Mouse (Mus musculus) heart, embryonic 14.5 days (tissue): Measurements from ENCODE around the gene Retreg1. TPM values are rescaled to one million over a fixed set of nuclear protein-coding genes. Genes with fewer than 3 reads are reported as not detected.

ENCODE experiments used
- ATAC-seq: fragments of 200-750 bp; cut with Nextera tagmentation; 2 replicates; pipeline ENCODE4 v1.8.0; 2017; ENCODE audit warnings: low read depth, moderate TSS enrichment; ENCODE audit not compliant: insufficient number of reproducible peaks, insufficient read depth, low FRiP score
- H3K27ac ChIP-seq, 2 experiments: fragments of 200-500 bp in 1 of 2; fragments of 300-500 bp in 1 of 2; sonication (generic) in 1 of 2; replicated peaks in 1 of 2; 2 replicates each; pipeline ENCODE4 v1.5.1; 2012 to 2014; ENCODE audit warnings: low read depth in 2 of 2, low read length in 2 of 2, control low read depth in 1 of 2, mild to moderate bottlenecking in 1 of 2, mixed read lengths in 1 of 2; ENCODE audit not compliant: control insufficient read depth in 1 of 2, insufficient read depth in 1 of 2
- H3K27me3 ChIP-seq: fragments of 300-500 bp; sonication (generic); 2 replicates; pipeline ENCODE4 v1.6.1; 2014; ENCODE audit warnings: mild to moderate bottlenecking, low read length, control low read depth; ENCODE audit not compliant: control insufficient read depth, insufficient read depth
- H3K36me3 ChIP-seq: fragments of 300-500 bp; sonication (generic); 2 replicates; pipeline ENCODE4 v1.6.1; 2014; ENCODE audit warnings: mild to moderate bottlenecking, control low read depth, low read length, mixed read lengths; ENCODE audit not compliant: control insufficient read depth, insufficient read depth
- H3K4me1 ChIP-seq, 2 experiments: fragments of 200-500 bp in 1 of 2; fragments of 300-500 bp in 1 of 2; sonication (generic) in 1 of 2; 2 replicates each; pipeline ENCODE4 v1.6.1; 2012 to 2014; ENCODE audit warnings: low read length in 2 of 2, control low read depth in 1 of 2, mixed read lengths in 1 of 2; ENCODE audit not compliant: control insufficient read depth in 2 of 2, insufficient read depth in 2 of 2
- H3K4me2 ChIP-seq: fragments of 300-500 bp; sonication (generic); 2 replicates; pipeline ENCODE4 v1.6.1; 2014; ENCODE audit warnings: mild to moderate bottlenecking, low read length
- H3K4me3 ChIP-seq, 2 experiments: fragments of 200-500 bp in 1 of 2; fragments of 300-500 bp in 1 of 2; sonication (generic) in 1 of 2; 2 replicates each; pipeline ENCODE4 v1.5.1; 2012 to 2014; ENCODE audit warnings: low read length in 2 of 2, mild to moderate bottlenecking in 2 of 2, control low read depth in 1 of 2, low read depth in 1 of 2, moderate library complexity in 1 of 2; ENCODE audit not compliant: control insufficient read depth in 1 of 2, insufficient read depth in 1 of 2
- H3K9ac ChIP-seq: fragments of 300-500 bp; sonication (generic); 2 replicates; pipeline ENCODE4 v1.6.1; 2014; ENCODE audit warnings: mild to moderate bottlenecking, low read length
- H3K9me3 ChIP-seq: fragments of 300-500 bp; sonication (generic); 2 replicates; pipeline ENCODE4 v1.6.1; 2016; ENCODE audit warnings: low read length, control low read depth; ENCODE audit not compliant: control insufficient read depth
- WGBS: fragments of 180-500 bp; shearing (Covaris S2); extraction: QIAGEN DNeasy Blood & Tissue Kit; methylation state at CpG from one replicate; pipeline ENCODE4 v1.1.7; 2014; 5-methylcytosine and 5-hydroxymethylcytosine counted together
- polyA plus RNA-seq: library from polyadenylated mRNA; unstranded; fragments of >200 nt; fragmentation: Nextera tagmentation; extraction: Ambion mirVana; gene quantifications from 2 replicates; pipeline ENCODE4 v1.2.1, GENCODE M21; 2014

Retreg1 gene
- polyA plus RNA-seq, 1 experiment from 2014 or later, result 76.8 TPM

DNA sequence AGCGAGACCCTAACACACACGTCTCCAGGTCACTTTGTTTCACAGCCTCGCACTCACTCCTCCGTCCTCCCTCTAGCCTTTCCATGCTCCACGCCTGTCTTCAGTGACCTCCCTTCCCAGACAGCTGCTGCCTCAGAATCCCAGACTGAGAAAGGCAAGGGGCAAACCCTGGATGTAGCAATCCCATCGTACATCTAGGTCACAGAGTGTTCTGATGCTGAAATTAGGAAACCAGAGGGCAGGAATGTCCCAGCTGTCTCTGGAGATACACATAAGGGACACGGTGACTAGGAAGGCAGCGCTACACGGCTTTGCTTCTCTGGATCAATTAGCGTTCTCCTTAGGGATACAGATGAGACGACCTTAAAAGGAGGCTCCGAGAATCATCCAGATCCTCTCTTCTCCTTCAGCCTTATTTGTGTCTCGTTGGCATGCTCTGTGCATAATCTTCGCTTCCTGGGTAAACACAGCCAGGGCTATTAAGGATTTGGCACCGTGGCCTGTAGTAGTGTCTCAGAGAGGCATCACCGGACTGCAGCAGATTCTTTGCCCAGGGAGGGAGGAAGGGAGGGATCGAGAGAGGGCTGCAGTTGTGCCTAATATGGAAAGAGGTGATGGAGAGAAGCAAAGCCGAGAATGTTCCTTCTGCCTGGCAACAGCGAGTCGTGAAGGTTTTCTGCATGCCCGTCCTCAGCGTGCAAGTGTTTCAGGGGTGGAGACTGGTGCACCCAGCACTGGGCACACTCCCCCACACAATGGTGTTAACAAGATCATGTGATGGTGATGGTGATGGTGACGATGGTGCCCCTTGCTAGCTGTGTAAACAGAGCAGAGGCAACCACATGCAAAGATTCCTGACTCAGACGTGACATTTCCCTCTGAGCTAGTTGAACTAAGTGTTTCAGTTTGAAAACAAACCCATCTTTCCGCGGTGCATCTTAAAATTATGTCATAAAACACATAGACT, 105.6 kb downstream of the Retreg1 start:
- 73% methylated on average over 26 of the region's 26 CpGs for WGBS
- no peaks in the 10 kb centered on the region for H3K9me3 ChIP-seq
- H3K4me2 ChIP-seq, result no peak overlapping the region
- no peaks in the 10 kb centered on the region for H3K27me3 ChIP-seq
- H3K4me3 ChIP-seq, result no peak overlapping the region
- no peaks in the 10 kb centered on the region for H3K36me3 ChIP-seq
- H3K27ac ChIP-seq, result peak overlapping the region in 1 of 2 experiments; percentile 2; a peak in 2 of 4 replicates
- no peak overlapping the region for H3K9ac ChIP-seq
- no peak for ATAC-seq
- peaks cover 25 to 34% of the 10 kb centered on the region in 2 experiments for H3K4me1 ChIP-seq

DNA sequence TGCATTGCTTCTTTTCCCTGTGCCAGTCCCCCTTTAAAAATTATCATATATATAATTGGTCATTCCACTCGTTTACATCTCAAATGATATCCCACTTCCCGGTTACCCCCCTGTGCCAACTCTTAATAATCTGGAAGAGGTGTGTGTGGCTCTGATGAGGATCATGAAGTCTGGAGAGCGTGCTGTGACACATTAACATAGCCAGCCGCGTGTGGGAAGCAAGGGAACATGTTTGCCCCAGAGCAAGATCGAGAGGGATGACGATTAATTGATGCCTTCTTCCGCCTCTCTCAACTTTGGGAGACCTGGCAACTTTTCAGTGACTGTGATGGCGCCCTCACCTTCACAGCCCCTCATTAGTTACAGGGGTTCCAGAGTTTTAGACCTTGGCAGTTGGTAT, 106.7 kb downstream of the Retreg1 start:
- H3K36me3 ChIP-seq, result no peaks in the 10 kb centered on the region
- H3K27me3 ChIP-seq, result no peaks in the 10 kb centered on the region
- no peak overlapping the region for H3K9ac ChIP-seq
- H3K4me2 ChIP-seq, result no peak overlapping the region
- H3K4me3 ChIP-seq, result no peak overlapping the region
- H3K27ac ChIP-seq, result no peak overlapping the region
- peaks cover 22 to 34% of the 10 kb centered on the region in 2 experiments for H3K4me1 ChIP-seq
- WGBS, result 81% methylated on average over 9 of the region's 9 CpGs
- H3K9me3 ChIP-seq, result no peaks in the 10 kb centered on the region
- no peak for ATAC-seq

DNA sequence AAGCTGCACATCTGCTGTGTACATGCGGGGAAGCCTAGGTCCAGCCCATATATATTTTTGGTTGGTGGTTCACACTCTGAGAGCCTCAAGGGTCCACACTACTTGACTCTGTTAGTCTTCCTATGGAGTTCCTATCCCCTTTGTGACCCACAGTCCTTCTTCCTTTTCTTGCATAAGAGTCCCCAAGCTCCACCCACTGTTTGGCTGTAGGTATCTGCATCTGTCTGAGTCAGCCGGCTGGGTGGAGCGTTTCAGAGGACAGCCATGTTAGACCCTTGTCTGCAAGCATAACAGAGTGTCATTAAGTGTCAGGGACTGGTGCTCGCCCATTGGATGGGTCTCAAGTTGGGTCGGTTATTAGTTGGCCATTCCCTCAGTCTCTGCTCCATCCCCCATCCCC, 107.6 kb downstream of the Retreg1 start:
- Histone ChIP-seq H3K9me3 (no peaks in the 10 kb centered on the region), H3K4me3 (no peak overlapping the region), H3K4me2 (no peak overlapping the region), H3K27ac (no peak overlapping the region), H3K27me3 (no peaks in the 10 kb centered on the region), H3K4me1 (peaks cover 20 to 29% of the 10 kb centered on the region in 2 experiments), H3K36me3 (no peaks in the 10 kb centered on the region), H3K9ac (no peak overlapping the region)
- WGBS, result 60% methylated on average over 5 of the region's 5 CpGs
- no peak; the same call in 1 of the 2 replicates for ATAC-seq

DNA sequence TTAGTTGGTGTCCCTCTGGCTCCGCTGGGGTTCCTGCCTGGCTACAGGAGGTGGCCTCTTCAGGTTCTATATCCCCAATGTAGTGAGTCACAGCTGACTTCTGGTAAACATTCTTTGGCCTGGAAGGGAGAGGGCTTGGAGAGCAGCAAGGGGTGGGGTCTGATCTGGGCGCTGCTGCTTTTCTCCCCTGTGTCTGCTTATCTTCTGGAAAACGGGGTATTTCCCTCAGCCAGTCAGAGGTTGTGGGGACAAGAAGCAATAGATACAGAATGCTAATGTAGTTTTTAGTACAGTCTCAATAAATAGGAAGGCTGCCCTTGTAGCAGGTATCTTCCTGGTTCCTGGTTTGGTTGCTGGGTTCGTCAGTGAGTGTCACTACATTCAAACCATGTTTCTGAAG, 108.1 kb downstream of the Retreg1 start:
- Histone ChIP-seq H3K36me3 (no peaks in the 10 kb centered on the region), H3K27ac (no peak overlapping the region), H3K4me1 (peaks cover 20 to 33% of the 10 kb centered on the region in 2 experiments), H3K9ac (no peak overlapping the region), H3K9me3 (no peaks in the 10 kb centered on the region), H3K27me3 (no peaks in the 10 kb centered on the region), H3K4me2 (no peak overlapping the region), H3K4me3 (no peak overlapping the region)
- WGBS, result 55% methylated on average over 4 of the region's 4 CpGs
- ATAC-seq, result no peak

DNA sequence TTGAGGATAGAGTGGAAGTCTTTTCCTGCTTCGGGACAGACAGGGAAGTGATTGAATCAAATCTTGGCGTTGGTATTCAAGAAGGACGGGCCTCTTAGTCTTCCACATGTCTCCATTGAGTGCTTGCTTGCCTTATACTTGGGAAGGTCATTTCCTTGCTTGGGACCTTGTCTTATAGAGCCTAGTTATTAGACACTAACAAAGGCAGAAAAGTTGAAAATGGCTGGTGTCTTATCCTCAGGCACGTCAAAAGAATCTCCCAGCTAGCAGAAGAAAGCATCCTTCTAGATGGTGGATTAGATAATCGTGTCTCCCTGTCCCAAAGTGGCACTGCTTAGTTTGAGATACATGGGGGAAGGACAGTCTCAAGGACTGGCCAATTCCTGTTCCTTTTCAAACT, 113.0 kb downstream of the Retreg1 start:
- no peak overlapping the region for H3K9ac ChIP-seq
- H3K4me3 ChIP-seq, result no peak overlapping the region
- H3K4me2 ChIP-seq, result no peak overlapping the region
- H3K9me3 ChIP-seq, result no peaks in the 10 kb centered on the region
- ATAC-seq, result no peak
- peaks cover 5 to 27% of the 10 kb centered on the region in 2 experiments for H3K4me1 ChIP-seq
- H3K27ac ChIP-seq, result peak overlapping the region in 1 of 2 experiments; percentile 37; a peak in 1 of 4 replicates
- no peaks in the 10 kb centered on the region for H3K36me3 ChIP-seq
- H3K27me3 ChIP-seq, result no peaks in the 10 kb centered on the region
- 59% methylated on average over 5 of the region's 5 CpGs for WGBS

DNA sequence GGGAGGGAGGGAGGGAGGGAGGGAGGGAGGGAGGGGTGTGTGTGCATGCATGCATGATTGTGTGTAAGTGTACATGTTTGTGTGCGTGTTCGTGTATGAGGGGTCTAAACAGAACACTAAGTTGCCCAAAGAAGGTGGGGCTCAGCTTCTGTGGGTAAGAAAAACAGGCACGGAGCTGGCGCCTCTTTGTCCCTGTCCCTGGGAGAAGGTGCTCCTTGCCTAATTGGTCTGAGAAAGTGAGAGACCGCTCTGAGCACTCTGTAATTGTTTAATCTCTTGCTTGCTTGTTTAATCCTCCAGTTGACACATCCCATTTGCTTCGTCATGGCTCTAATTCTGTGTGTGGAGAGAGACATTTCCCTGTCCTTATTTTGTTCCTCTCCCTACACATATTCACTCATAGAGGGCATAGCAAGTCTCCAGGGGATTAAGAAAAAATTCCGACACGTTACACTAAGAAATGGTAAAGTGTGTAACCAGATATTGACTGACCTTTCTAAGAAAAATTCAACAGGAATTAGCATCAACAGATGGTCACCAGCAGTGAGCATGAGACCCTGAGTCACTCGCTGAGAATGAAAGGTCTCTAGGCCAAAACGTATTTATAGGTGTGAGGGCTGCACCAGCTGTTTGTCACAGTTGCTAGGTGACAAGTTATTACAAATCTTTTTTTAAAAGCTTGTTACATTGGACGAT, 113.6 kb downstream of the Retreg1 start:
- ATAC-seq, result no peak
- H3K27me3 ChIP-seq, result no peaks in the 10 kb centered on the region
- no peak overlapping the region for H3K4me3 ChIP-seq
- peak overlapping the region; percentile 51 to 67; a peak in 3 of 4 replicates for H3K27ac ChIP-seq
- H3K4me2 ChIP-seq, result no peak overlapping the region
- 37% methylated on average over 11 of the region's 11 CpGs for WGBS
- H3K9me3 ChIP-seq, result no peaks in the 10 kb centered on the region
- peaks cover 4 to 22% of the 10 kb centered on the region in 2 experiments; a peak in 3 of 4 replicates for H3K4me1 ChIP-seq
- H3K36me3 ChIP-seq, result no peaks in the 10 kb centered on the region
- no peak overlapping the region for H3K9ac ChIP-seq

DNA sequence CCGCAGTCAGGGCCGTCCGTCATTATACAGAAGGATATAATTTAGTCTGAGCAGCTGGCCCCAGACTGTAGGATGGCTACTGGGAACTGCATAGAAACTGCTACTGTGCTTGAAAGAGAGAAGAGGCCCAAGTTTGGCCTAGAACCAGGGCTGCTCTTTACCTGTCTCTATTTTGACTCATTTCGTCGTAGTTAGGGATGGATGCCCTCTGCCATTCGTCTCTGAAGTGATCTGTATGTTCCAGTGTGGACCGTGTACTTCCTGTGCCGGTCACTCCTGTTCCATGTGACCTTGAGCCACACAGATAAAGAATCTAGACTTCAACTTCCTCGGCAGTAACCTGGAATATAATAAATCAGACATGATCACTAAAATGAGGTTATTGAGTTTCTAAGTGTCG, 114.7 kb downstream of the Retreg1 start:
- Histone ChIP-seq H3K4me1 (peaks cover 4 to 22% of the 10 kb centered on the region in 2 experiments; a peak in 3 of 4 replicates), H3K4me2 (no peak overlapping the region), H3K27me3 (no peaks in the 10 kb centered on the region), H3K4me3 (no peak overlapping the region), H3K27ac (peak overlapping the region in 1 of 2 experiments; percentile 67; a peak in 1 of 4 replicates), H3K36me3 (no peaks in the 10 kb centered on the region), H3K9ac (peak overlapping the region; percentile 18; the same call in 1 of the 2 replicates), H3K9me3 (no peaks in the 10 kb centered on the region)
- no peak for ATAC-seq
- WGBS, result 63% methylated on average over 10 of the region's 10 CpGs
